Mouse (Mus musculus) C2C12 (cell line): ENCODE data around the gene Nkd1. TPM values are rescaled to one million over a fixed set of nuclear protein-coding genes. Genes with fewer than 3 reads are reported as not detected.

Experiments
- H3K27me3 ChIP-seq: one replicate; pipeline ENCODE4 v1.6.1; 2011; ENCODE audit not compliant: control insufficient read depth, insufficient read depth, insufficient read length
- H3K36me3 ChIP-seq: one replicate; pipeline ENCODE4 v1.6.1; 2011; ENCODE audit not compliant: control insufficient read depth, insufficient read depth
- H3K4me3 ChIP-seq: one replicate; pipeline ENCODE4 v1.5.1; 2011; ENCODE audit warnings: mild to moderate bottlenecking, control low read depth; ENCODE audit not compliant: poor library complexity, insufficient read depth, severe bottlenecking
- H3K79me2 ChIP-seq: one replicate; pipeline ENCODE4 v1.6.1; 2011; ENCODE audit not compliant: control insufficient read depth, insufficient read depth
- H3K79me3 ChIP-seq: one replicate; pipeline ENCODE4 v1.6.1; 2011; ENCODE audit warnings: low read depth, control low read depth
- H3ac ChIP-seq: one replicate; pipeline ENCODE3; 2011; ENCODE audit warnings: low read depth; ENCODE audit not compliant: control insufficient read depth, insufficient read length
- CEBPB ChIP-seq: IDR thresholded peaks from one replicate; pipeline ENCODE4 v1.6.1; 2011; ENCODE audit warnings: low read depth, mild to moderate bottlenecking, control low read depth, moderate library complexity
- CTCF ChIP-seq: IDR thresholded peaks from one replicate; pipeline ENCODE4 v1.5.1; 2011; ENCODE audit not compliant: control insufficient read depth, insufficient read depth, insufficient read length
- FOSL1 ChIP-seq: IDR thresholded peaks from one replicate; pipeline ENCODE4 v1.8.0; 2011; ENCODE audit warnings: mild to moderate bottlenecking, low read length; ENCODE audit not compliant: poor library complexity, insufficient read depth, severe bottlenecking
- MAX ChIP-seq: IDR thresholded peaks from one replicate; pipeline ENCODE4 v1.6.1; 2011; ENCODE audit warnings: mild to moderate bottlenecking, control low read depth
- MYOD1 ChIP-seq: IDR thresholded peaks from one replicate; pipeline ENCODE4 v1.6.1; 2011; ENCODE audit warnings: low read depth; ENCODE audit not compliant: control insufficient read depth, insufficient read length
- MYOG ChIP-seq: IDR thresholded peaks from one replicate; pipeline ENCODE4 v1.6.1; 2011; ENCODE audit not compliant: control insufficient read depth, insufficient read length; ENCODE audit errors: extremely low read depth
- USF1 ChIP-seq: IDR thresholded peaks from one replicate; pipeline ENCODE4 v1.6.1; 2011; ENCODE audit warnings: low read depth, mild to moderate bottlenecking, control low read depth, moderate library complexity
- polyA plus RNA-seq: library from polyadenylated mRNA; unstranded; fragments of >200 nt; fragmentation: generic; extraction: Trizol; gene quantifications from one replicate; pipeline ENCODE4 v1.2.1, GENCODE M21; 2012; ENCODE audit warnings: missing spikeins

Gene Nkd1
- polyA plus RNA-seq, 1 experiment: not detected

DNA sequence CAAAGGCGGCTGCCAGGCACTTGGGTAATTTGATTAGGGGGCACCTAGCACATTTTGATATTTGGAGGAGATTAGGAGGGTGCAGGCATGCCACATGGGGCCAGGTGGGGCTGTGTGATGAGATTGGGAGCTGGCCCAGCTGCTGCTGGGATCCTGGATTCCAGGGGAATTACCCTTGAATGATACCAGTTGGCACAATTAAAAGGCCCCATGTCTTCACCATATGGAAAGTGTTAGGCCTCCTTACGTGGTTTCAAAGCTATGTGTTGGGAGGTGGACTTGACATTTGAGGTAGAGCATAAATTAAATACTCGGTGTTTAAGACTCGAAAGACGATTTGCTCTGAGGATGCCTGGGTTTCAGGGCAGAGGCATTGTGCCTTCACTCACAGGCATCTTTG, 5.1 kb downstream of the Nkd1 start:
- Histone ChIP-seq H3K79me2 (no peaks in the 10 kb centered on the region), H3K79me3 (no peaks in the 10 kb centered on the region), H3K4me3 (no peak overlapping the region), H3ac (no peak overlapping the region), H3K36me3 (no peaks in the 10 kb centered on the region), H3K27me3 (peaks cover 74% of the 10 kb centered on the region)
- TF ChIP-seq MYOD1: no peak
- no peak for TF ChIP-seq CEBPB
- TF ChIP-seq FOSL1: no peak
- TF ChIP-seq MAX: no peak
- TF ChIP-seq MYOG: no peak
- TF ChIP-seq CTCF: no peak
- TF ChIP-seq USF1: no peak

DNA sequence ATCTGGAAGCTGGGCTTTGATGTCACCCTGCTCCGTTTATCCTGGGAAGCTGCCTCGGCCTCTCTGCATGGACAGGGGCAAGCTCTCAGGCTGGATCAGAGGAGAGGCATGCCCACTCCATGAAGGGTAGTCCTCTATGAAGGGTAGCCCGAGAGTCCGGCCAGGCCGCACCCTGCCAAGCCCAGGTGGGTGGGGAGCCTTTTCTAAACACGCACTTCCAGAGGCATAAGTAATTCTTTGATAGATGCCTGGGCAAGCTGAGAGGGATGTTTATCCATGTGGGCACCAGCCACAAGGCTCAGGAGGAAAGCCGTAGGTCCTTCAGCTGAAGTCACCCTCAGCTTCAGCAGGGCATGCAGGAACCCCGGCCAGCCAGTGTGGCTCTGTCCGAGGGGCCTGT, 7.0 kb downstream of the Nkd1 start:
- Histone ChIP-seq H3K79me3 (no peaks in the 10 kb centered on the region), H3K4me3 (no peak overlapping the region), H3K36me3 (no peaks in the 10 kb centered on the region), H3K79me2 (no peaks in the 10 kb centered on the region), H3K27me3 (peaks cover 71% of the 10 kb centered on the region), H3ac (no peak overlapping the region)
- TF ChIP-seq FOSL1 (no peak), MYOG (no peak), MYOD1 (no peak), USF1 (no peak), CEBPB (no peak), MAX (no peak), CTCF (no peak)

DNA sequence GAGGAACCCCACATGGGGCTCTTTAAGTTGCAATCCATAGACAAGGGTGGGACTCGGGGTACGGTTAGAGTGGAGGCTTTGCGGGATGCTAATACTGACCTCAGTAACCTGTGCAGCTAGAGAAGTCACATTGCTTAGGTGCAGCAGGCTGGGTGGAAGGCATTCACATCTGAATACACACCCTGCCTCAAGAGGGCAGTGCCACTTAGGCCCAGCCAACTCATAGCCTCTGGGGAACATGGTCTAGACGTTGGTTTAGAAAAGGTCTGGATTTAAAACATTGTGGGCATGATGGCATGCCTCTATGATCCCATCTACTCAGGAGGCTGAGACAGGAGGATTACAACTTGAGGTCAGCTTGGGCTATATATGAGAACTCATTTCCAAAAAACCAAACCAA, 8.6 kb downstream of the Nkd1 start:
- Histone ChIP-seq H3K36me3 (no peaks in the 10 kb centered on the region), H3K79me2 (no peaks in the 10 kb centered on the region), H3K27me3 (peaks cover 76% of the 10 kb centered on the region), H3K4me3 (no peak overlapping the region), H3ac (no peak overlapping the region), H3K79me3 (no peaks in the 10 kb centered on the region)
- TF ChIP-seq FOSL1: no peak
- TF ChIP-seq MAX: no peak
- TF ChIP-seq MYOG: no peak
- no peak for TF ChIP-seq CTCF
- no peak for TF ChIP-seq MYOD1
- TF ChIP-seq CEBPB: no peak
- no peak for TF ChIP-seq USF1

DNA sequence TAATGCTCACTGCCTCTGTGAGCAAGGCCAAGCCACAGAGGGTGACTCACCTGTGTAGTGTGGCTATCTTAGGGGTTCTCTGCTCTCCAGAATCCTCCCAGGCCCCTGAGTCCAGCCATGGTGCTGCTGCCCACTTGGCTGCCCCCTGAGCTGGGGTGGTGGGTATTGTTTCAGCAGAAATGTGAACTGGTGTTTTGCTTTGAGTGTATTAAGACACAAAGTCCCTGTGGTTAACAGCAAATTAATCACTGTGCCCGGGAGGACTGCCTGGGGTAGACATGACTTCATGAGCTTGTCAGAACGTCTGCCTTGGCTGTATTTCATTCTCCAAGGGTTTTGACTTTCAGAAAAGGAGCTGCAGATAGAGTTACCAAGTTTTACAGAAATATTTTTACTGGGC, 15.9 kb downstream of the Nkd1 start:
- Histone ChIP-seq H3K36me3 (no peaks in the 10 kb centered on the region), H3K4me3 (no peak overlapping the region), H3K79me2 (no peaks in the 10 kb centered on the region), H3K79me3 (no peaks in the 10 kb centered on the region), H3ac (no peak overlapping the region), H3K27me3 (peaks cover 27% of the 10 kb centered on the region)
- no peak for TF ChIP-seq USF1
- TF ChIP-seq FOSL1: no peak
- TF ChIP-seq MYOG: no peak
- no peak for TF ChIP-seq MYOD1
- no peak for TF ChIP-seq CEBPB
- TF ChIP-seq MAX: no peak
- no peak for TF ChIP-seq CTCF

DNA sequence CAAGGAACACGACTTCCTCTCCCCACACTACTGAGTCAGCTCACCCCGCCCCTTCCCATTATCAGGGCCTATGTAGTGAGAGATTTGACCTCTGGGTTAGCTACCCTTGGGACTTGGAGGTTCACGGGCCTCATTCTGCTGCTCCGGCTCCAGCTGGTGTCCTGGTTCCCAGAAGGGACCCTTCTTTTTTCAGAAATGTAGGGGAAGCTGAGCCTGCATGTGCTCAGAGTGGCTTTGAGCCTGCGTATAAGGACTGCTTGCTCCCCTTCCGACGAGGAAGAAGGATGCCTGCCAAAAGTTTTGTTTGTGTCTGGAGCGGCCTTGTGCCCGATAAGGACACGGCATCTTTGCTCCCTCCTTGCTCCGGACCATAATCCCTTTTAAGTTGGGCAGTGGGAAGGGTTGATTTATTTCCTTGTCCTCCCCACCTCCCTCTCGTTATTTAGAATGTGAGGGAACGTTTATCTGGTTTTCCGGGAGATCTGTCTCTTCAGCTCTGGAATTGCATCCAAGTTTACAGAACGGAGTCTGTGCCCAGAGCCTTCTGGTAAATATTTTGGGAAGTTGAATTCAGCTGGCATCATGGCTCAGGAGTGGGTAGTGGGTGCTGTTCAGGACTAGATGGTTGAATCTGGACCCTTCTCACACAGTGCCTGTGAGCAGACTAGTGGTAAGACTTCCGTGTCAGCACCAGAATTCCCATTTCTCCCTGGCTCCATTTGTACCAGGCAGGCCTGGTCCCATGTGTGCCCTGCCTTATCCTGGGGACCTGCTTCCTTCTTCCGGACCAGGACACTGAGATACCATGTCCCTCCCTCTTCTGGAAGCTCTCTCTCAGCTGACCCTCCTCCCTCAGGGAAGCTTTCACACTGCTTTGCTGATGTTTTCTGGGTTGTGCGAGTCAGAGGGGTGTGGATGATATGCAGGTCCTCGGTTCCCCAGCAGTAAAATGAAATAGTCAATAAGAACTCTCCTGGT, 17.1 kb downstream of the Nkd1 start:
- Histone ChIP-seq H3K4me3 (no peak overlapping the region), H3ac (no peak overlapping the region), H3K36me3 (no peaks in the 10 kb centered on the region), H3K79me3 (no peaks in the 10 kb centered on the region), H3K27me3 (peaks cover 28% of the 10 kb centered on the region), H3K79me2 (no peaks in the 10 kb centered on the region)
- TF ChIP-seq CEBPB (no peak), FOSL1 (no peak), MAX (no peak), MYOD1 (no peak), USF1 (no peak), CTCF (no peak)
